Mouse (Mus musculus) intestine, postnatal 0 days (tissue): ENCODE data around the gene Slc37a3. TPM values are rescaled to one million over a fixed set of nuclear protein-coding genes. Genes with fewer than 3 reads are reported as not detected.
"Not testable (repeated sequence)": the region's sequence is repeated elsewhere in the genome, so short reads cannot be mapped to it uniquely, and the experiment has no call there.

ENCODE experiments used
- ATAC-seq: fragments of 200-750 bp; cut with Nextera tagmentation; 2 replicates; pipeline ENCODE4 v1.8.0; 2017; ENCODE audit warnings: mild to moderate bottlenecking, moderate TSS enrichment, moderate library complexity
- H3K27ac ChIP-seq: fragments of 300-500 bp; sonication (generic); 2 replicates; pipeline ENCODE4 v1.5.1; 2014; ENCODE audit warnings: mild to moderate bottlenecking, low read depth, low read length, moderate library complexity
- H3K27me3 ChIP-seq: fragments of 300-500 bp; sonication (generic); replicated peaks from 2 replicates; pipeline ENCODE4 v1.6.1; 2014; ENCODE audit warnings: low read length, mixed read lengths; ENCODE audit not compliant: control insufficient read depth, insufficient read depth
- H3K36me3 ChIP-seq: fragments of 300-500 bp; sonication (generic); 2 replicates; pipeline ENCODE4 v1.6.1; 2014; ENCODE audit warnings: mild to moderate bottlenecking, moderate library complexity; ENCODE audit not compliant: control insufficient read depth, insufficient read depth
- H3K4me1 ChIP-seq: fragments of 300-500 bp; sonication (generic); replicated peaks from 2 replicates; pipeline ENCODE4 v1.6.1; 2014; ENCODE audit warnings: antibody characterized with exemption, low read length, mixed read lengths; ENCODE audit not compliant: control insufficient read depth, insufficient read depth
- H3K4me2 ChIP-seq: fragments of 300-500 bp; sonication (generic); replicated peaks from 2 replicates; pipeline ENCODE4 v1.6.1; 2014; ENCODE audit warnings: low read depth, mild to moderate bottlenecking, moderate library complexity
- H3K4me3 ChIP-seq: fragments of 300-500 bp; sonication (generic); 2 replicates; pipeline ENCODE4 v1.5.1; 2014; ENCODE audit warnings: low read depth, low read length
- H3K9ac ChIP-seq: fragments of 300-500 bp; sonication (generic); 2 replicates; pipeline ENCODE4 v1.6.1; 2014; ENCODE audit warnings: mild to moderate bottlenecking, low read depth, low read length
- H3K9me3 ChIP-seq: fragments of 300-500 bp; sonication (generic); 2 replicates; pipeline ENCODE4 v1.6.1; 2016; ENCODE audit warnings: mixed run types; ENCODE audit not compliant: control insufficient read depth
- CTCF ChIP-seq: sonication (generic); IDR thresholded peaks from 2 replicates; pipeline ENCODE4 v1.5.1; 2016; ENCODE audit warnings: low read depth, mild to moderate bottlenecking, control low read depth, antibody characterized with exemption, moderate library complexity
- WGBS: fragments of 180-500 bp; shearing (Covaris S2); extraction: QIAGEN DNeasy Blood & Tissue Kit; methylation state at CpG from one replicate; pipeline ENCODE4 v1.1.7; 2014; 5-methylcytosine and 5-hydroxymethylcytosine counted together
- polyA plus RNA-seq: library from polyadenylated mRNA; unstranded; fragments of >200 nt; fragmentation: Nextera tagmentation; extraction: Ambion mirVana; gene quantifications from 2 replicates; pipeline ENCODE4 v1.2.1, GENCODE M21; 2015

Gene Slc37a3
- polyA plus RNA-seq, 1 experiment from 2014 or later, result 36.1 TPM

GRCm38 (mm10) chr6:39419851-39420721 lies 42.6 kb upstream of the Slc37a3 start, which contains the start of gene Mkrn1:
TSS of gene Mkrn1 (minus strand) at chr6:39420462.
- ATAC-seq, result peak; percentile 91
- peak within 1 kb of the TSS; percentile 99 for H3K4me3 ChIP-seq
- peak within 1 kb of the TSS; percentile 98 for H3K27ac ChIP-seq
- H3K9ac ChIP-seq, result peak within 1 kb of the TSS; percentile 90
- no peaks in the 10 kb centered on the region for H3K9me3 ChIP-seq
- 0 out of 2 replicates have a peak, but pooled peaks cover 3% of the 10 kb centered on the region for H3K27me3 ChIP-seq
- peak within 1 kb of the TSS; percentile 87 for H3K4me2 ChIP-seq
- no peaks in the 10 kb centered on the region; the same call in 1 of the 2 replicates for H3K4me1 ChIP-seq
- H3K36me3 ChIP-seq, result no peaks in the 10 kb centered on the region
- TF ChIP-seq CTCF, result peak; percentile 19
- under 1% methylated on average over 65 of the region's 82 CpGs for WGBS

GRCm38 (mm10) chr6:39419386-39419850 lies 41.9 kb upstream of the Slc37a3 start:
- peak overlapping the region; percentile 98 for H3K27ac ChIP-seq
- H3K9ac ChIP-seq, result peak overlapping the region; percentile 90
- under 1% methylated on average over 43 of the region's 43 CpGs for WGBS
- no peaks in the 10 kb centered on the region for H3K9me3 ChIP-seq
- ATAC-seq, result peak; percentile 3; the same call in 1 of the 2 replicates
- H3K4me1 ChIP-seq, result no peaks in the 10 kb centered on the region; the same call in 1 of the 2 replicates
- peak overlapping the region; percentile 99 for H3K4me3 ChIP-seq
- peak overlapping the region; percentile 87 for H3K4me2 ChIP-seq
- H3K36me3 ChIP-seq, result no peaks in the 10 kb centered on the region
- no peak for TF ChIP-seq CTCF
- 0 out of 2 replicates have a peak, but pooled peaks cover 3% of the 10 kb centered on the region for H3K27me3 ChIP-seq

GRCm38 (mm10) chr6:39416654-39417053 lies 39.2 kb upstream of the Slc37a3 start:
- not testable (repeated sequence) for H3K27ac ChIP-seq, H3K27me3 ChIP-seq, H3K4me3 ChIP-seq, H3K4me1 ChIP-seq, H3K4me2 ChIP-seq, ATAC-seq, H3K36me3 ChIP-seq, H3K9me3 ChIP-seq, H3K9ac ChIP-seq

- Histone ChIP-seq H3K9me3 (no peaks in the 10 kb centered on the region), H3K9ac (no peak overlapping the region), H3K27me3 (0 out of 2 replicates have a peak, but pooled peaks cover 3% of the 10 kb centered on the region), H3K27ac (no peak overlapping the region), H3K4me2 (no peak overlapping the region), H3K4me1 (no peaks in the 10 kb centered on the region; the same call in 1 of the 2 replicates), H3K36me3 (no peaks in the 10 kb centered on the region), H3K4me3 (no peak overlapping the region)
- no peak for ATAC-seq
- TF ChIP-seq CTCF, result peak; percentile 73
- 62% methylated on average over 3 of the region's 5 CpGs for WGBS
Measured at GRCm38 (mm10) chr6:39415762-39416161, 38.3 kb upstream of the Slc37a3 start.

- no peak overlapping the region for H3K4me3 ChIP-seq
- no peaks in the 10 kb centered on the region for H3K9me3 ChIP-seq
- H3K4me1 ChIP-seq, result no peaks in the 10 kb centered on the region; the same call in 1 of the 2 replicates
- TF ChIP-seq CTCF, result peak; percentile 61
- H3K4me2 ChIP-seq, result no peak overlapping the region
- H3K9ac ChIP-seq, result no peak overlapping the region
- WGBS, result 79% methylated on average over 1 of the region's 1 CpGs
- no peak for ATAC-seq
- no peaks in the 10 kb centered on the region for H3K36me3 ChIP-seq
- H3K27ac ChIP-seq, result no peak overlapping the region
- H3K27me3 ChIP-seq, result 0 out of 2 replicates have a peak, but pooled peaks cover 3% of the 10 kb centered on the region
Measured at GRCm38 (mm10) chr6:39414106-39414505, 36.6 kb upstream of the Slc37a3 start.

- no peak overlapping the region for H3K27ac ChIP-seq
- ATAC-seq, result no peak
- H3K27me3 ChIP-seq, result no peaks in the 10 kb centered on the region
- H3K36me3 ChIP-seq, result peaks cover 33% of the 10 kb centered on the region
- no peak overlapping the region for H3K4me3 ChIP-seq
- TF ChIP-seq CTCF, result no peak
- no peak overlapping the region for H3K4me2 ChIP-seq
- no peaks in the 10 kb centered on the region for H3K4me1 ChIP-seq
- 85% methylated on average over 5 of the region's 5 CpGs for WGBS
- no peak overlapping the region for H3K9ac ChIP-seq
- no peaks in the 10 kb centered on the region for H3K9me3 ChIP-seq
Measured at GRCm38 (mm10) chr6:39406480-39406879, 29.0 kb upstream of the Slc37a3 start.
